Mouse (Mus musculus) ovary, adult 18-20 months (tissue): ENCODE measurements around the gene Tbc1d7.

Experiments used
- DNase-seq: peaks from one replicate; pipeline ENCODE4 v3.0.0; 2022; ENCODE audit warnings: low spot score, mixed read lengths

Tbc1d7 gene

GRCm38 (mm10) chr13:43134468-43134867 lies 36.8 kb downstream of the Tbc1d7 start:
- DNase-seq = no peak

- no peak for DNase-seq
Measured at GRCm38 (mm10) chr13:43133400-43133799, 37.9 kb downstream of the Tbc1d7 start.

GRCm38 (mm10) chr13:43132859-43133258 lies 38.4 kb downstream of the Tbc1d7 start:
- peak; percentile 9 for DNase-seq

- peak; percentile 59 for DNase-seq
Measured at GRCm38 (mm10) chr13:43131741-43132191, 39.5 kb downstream of the Tbc1d7 start.

- DNase-seq = no peak
Measured at GRCm38 (mm10) chr13:43130161-43130560, 41.1 kb downstream of the Tbc1d7 start.

GRCm38 (mm10) chr13:43124683-43125074 lies 46.6 kb downstream of the Tbc1d7 start:
- no peak for DNase-seq

GRCm38 (mm10) chr13:43123895-43124682 lies 47.2 kb downstream of the Tbc1d7 start:
- no peak for DNase-seq

- no peak for DNase-seq
Measured at GRCm38 (mm10) chr13:43122306-43123070, 48.8 kb downstream of the Tbc1d7 start.

- DNase-seq = no peak
Measured at GRCm38 (mm10) chr13:43113141-43113540, 58.2 kb downstream of the Tbc1d7 start.

- no peak for DNase-seq
Measured at GRCm38 (mm10) chr13:43112707-43113106, 58.6 kb downstream of the Tbc1d7 start.

GRCm38 (mm10) chr13:43112280-43112679 lies 59.0 kb downstream of the Tbc1d7 start:
- DNase-seq = no peak

- DNase-seq = no peak
Measured at GRCm38 (mm10) chr13:43104496-43104895, 66.8 kb downstream of the Tbc1d7 start.

- DNase-seq = no peak
Measured at GRCm38 (mm10) chr13:43102943-43103342, 68.4 kb downstream of the Tbc1d7 start.
